Mouse (Mus musculus) gastrocnemius, postnatal 36 days (tissue): Measurements from ENCODE around the gene Tspan31. TPM values are rescaled to one million over a fixed set of nuclear protein-coding genes. Genes with fewer than 3 reads are reported as not detected.

Experiments
- DNase-seq, 2 experiments: peaks; one replicate each; pipeline ENCODE4 v3.0.0; 2022
- intact Hi-C: fragments of 180-260 bp; cut with DNase I; formaldehyde crosslinking; loops from one replicate; pipeline ENCODE4 v1.15.1; 2025
- long read RNA-seq, 2 experiments: library from polyadenylated mRNA; stranded (forward); transcript quantifications; one replicate each; pipeline ENCODE4 v2.0.0; 2021
- total RNA-seq, 2 experiments: library from RNA; stranded (reverse); gene quantifications; 2 replicates each; pipeline ENCODE4 v1.2.3; 2021

Gene Tspan31
- 10 to 100 TPM; 22.1 to 25.0 TPM for total RNA-seq
- long read RNA-seq, experiment 1, transcript Tspan31-201 (6 exons, 1,556 nt) = major isoform, 27 of 28 reads
- long read RNA-seq, experiment 1, partial matches to known transcripts = 1 of 28 reads
- long read RNA-seq, experiment 1, other reads (novel, unspliced or antisense) = 0 of 28 reads
- long read RNA-seq, experiment 2, transcript Tspan31-201 (6 exons, 1,556 nt) = major isoform, 38 of 40 reads
- long read RNA-seq, experiment 2, partial matches to known transcripts = 1 of 40 reads
- long read RNA-seq, experiment 2, other reads (novel, unspliced or antisense) = 1 of 40 reads

- intact Hi-C loops = no loop called here
- peak; percentile 74 to 88 for DNase-seq
Observed at GRCm38 (mm10) chr10:127070190-127071121, at the start of gene Tspan31. Gene Tspan31 (minus strand): TSS chr10:127070264.

- intact Hi-C loops = no loop called here
- no peak for DNase-seq
Observed at GRCm38 (mm10) chr10:127119229-127119628, 49.2 kb upstream of the Tspan31 start.

- DNase-seq = no peak
- intact Hi-C loops = no loop called here
Observed at GRCm38 (mm10) chr10:127118470-127118869, 48.4 kb upstream of the Tspan31 start.

- intact Hi-C loops = no loop called here
Observed at GRCm38 (mm10) chr10:127115068-127115467, 45.0 kb upstream of the Tspan31 start.

GRCm38 (mm10) chr10:127114408-127114807, 44.3 kb upstream of the Tspan31 start:
- DNase-seq = no peak
- intact Hi-C loops = no loop called here

More at GRCm38 (mm10) chr10:127115068-127115467, 45.0 kb upstream of the Tspan31 start:
- DNase-seq = no peak

- DNase-seq = no peak
- intact Hi-C loops = no loop called here
Observed at GRCm38 (mm10) chr10:127111001-127111887, 41.2 kb upstream of the Tspan31 start.

- DNase-seq = no peak
- intact Hi-C loops = no loop called here
Observed at GRCm38 (mm10) chr10:127108262-127108583, 38.2 kb upstream of the Tspan31 start.

GRCm38 (mm10) chr10:127107563-127108261, 37.6 kb upstream of the Tspan31 start:
- intact Hi-C loops = no loop called here
- DNase-seq = no peak

GRCm38 (mm10) chr10:127103631-127104030, 33.6 kb upstream of the Tspan31 start:
- intact Hi-C loops = no loop called here

GRCm38 (mm10) chr10:127101151-127101550, 31.1 kb upstream of the Tspan31 start:
- no peak for DNase-seq
- intact Hi-C loops = no loop called here

More at GRCm38 (mm10) chr10:127103631-127104030, 33.6 kb upstream of the Tspan31 start:
- DNase-seq = no peak

GRCm38 (mm10) chr10:127100414-127100813, 30.4 kb upstream of the Tspan31 start:
- no peak for DNase-seq

GRCm38 (mm10) chr10:127099868-127100267, 29.8 kb upstream of the Tspan31 start:
- intact Hi-C loops = no loop called here
- DNase-seq = no peak

More at GRCm38 (mm10) chr10:127100414-127100813, 30.4 kb upstream of the Tspan31 start:
- intact Hi-C loops = no loop called here

GRCm38 (mm10) chr10:127099191-127099590, 29.1 kb upstream of the Tspan31 start:
- intact Hi-C loops = no loop called here

GRCm38 (mm10) chr10:127098514-127098913, 28.4 kb upstream of the Tspan31 start:
- intact Hi-C loops = no loop called here

More at GRCm38 (mm10) chr10:127099191-127099590, 29.1 kb upstream of the Tspan31 start:
- no peak for DNase-seq

GRCm38 (mm10) chr10:127094382-127094802, 24.3 kb upstream of the Tspan31 start:
- intact Hi-C loops = no loop called here
- DNase-seq = no peak

More at GRCm38 (mm10) chr10:127098514-127098913, 28.4 kb upstream of the Tspan31 start:
- DNase-seq = no peak

GRCm38 (mm10) chr10:127092742-127093141, 22.7 kb upstream of the Tspan31 start:
- DNase-seq = no peak
- intact Hi-C loops = no loop called here

- intact Hi-C loops = no loop called here
- DNase-seq = no peak
Observed at GRCm38 (mm10) chr10:127091507-127092396, 21.7 kb upstream of the Tspan31 start.

GRCm38 (mm10) chr10:127090560-127091411, 20.7 kb upstream of the Tspan31 start:
- intact Hi-C loops = no loop called here
- DNase-seq = peak in 1 of 2 experiments; percentile 21
